Mouse (Mus musculus): ENCODE data around the gene Col9a3. TPM values are rescaled to one million over a fixed set of nuclear protein-coding genes. Genes with fewer than 3 reads are reported as not detected.
A peak's percentile ranks its signal among the peaks of the same experiment; 100 is the strongest.

The Col9a3 gene
- polyA plus RNA-seq, 1 experiment from 2014 or later, result 36.9 TPM

GRCm38 (mm10) chr2:180569028-180569643, 28.5 kb upstream of the Col9a3 start:
- Histone ChIP-seq H3K4me1 (replicated peaks; ENCODE audit: control insufficient read depth, insufficient read depth, low read length) (peaks cover 20% of the 10 kb centered on the region), H3K27me3 (ENCODE audit: control insufficient read depth, insufficient read depth, low read depth, low read length) (peaks cover 2% of the 10 kb centered on the region; the same call in 1 of the 2 replicates), H3K4me2 (ENCODE audit: low read depth, low read length) (no peak overlapping the region), H3K27ac (ENCODE audit: low read length) (no peak overlapping the region), H3K4me3 (ENCODE audit: low read length) (no peak overlapping the region), H3K36me3 (ENCODE audit: control insufficient read depth, insufficient read depth, low read length) (no peaks in the 10 kb centered on the region), H3K9ac (ENCODE audit: low read length) (no peak overlapping the region), H3K9me3 (ENCODE audit: control insufficient read depth, low read length) (no peaks in the 10 kb centered on the region)
- WGBS, result 8% methylated on average over 3 of the region's 3 CpGs
- peak; percentile 89 for ATAC-seq (ENCODE audit: low read depth)

- Histone ChIP-seq H3K27ac (ENCODE audit: low read length) (no peak overlapping the region), H3K4me3 (ENCODE audit: low read length) (no peak overlapping the region), H3K4me1 (replicated peaks; ENCODE audit: control insufficient read depth, insufficient read depth, low read length) (no peaks in the 10 kb centered on the region), H3K27me3 (ENCODE audit: control insufficient read depth, insufficient read depth, low read depth, low read length) (no peaks in the 10 kb centered on the region; the same call in 1 of the 2 replicates), H3K9ac (ENCODE audit: low read length) (no peak overlapping the region), H3K4me2 (ENCODE audit: low read depth, low read length) (no peak overlapping the region), H3K36me3 (ENCODE audit: control insufficient read depth, insufficient read depth, low read length) (no peaks in the 10 kb centered on the region), H3K9me3 (ENCODE audit: control insufficient read depth, low read length) (no peaks in the 10 kb centered on the region)
- ATAC-seq (ENCODE audit: low read depth), result no peak
- 54% methylated on average over 4 of the region's 4 CpGs for WGBS
Measured at GRCm38 (mm10) chr2:180576482-180576881, 21.1 kb upstream of the Col9a3 start.

GRCm38 (mm10) chr2:180578686-180579085, 18.9 kb upstream of the Col9a3 start:
- H3K4me1 ChIP-seq (replicated peaks; ENCODE audit: control insufficient read depth, insufficient read depth, low read length), result peaks cover 7% of the 10 kb centered on the region
- H3K4me2 ChIP-seq (ENCODE audit: low read depth, low read length), result no peak overlapping the region
- H3K27me3 ChIP-seq (ENCODE audit: control insufficient read depth, insufficient read depth, low read depth, low read length), result no peaks in the 10 kb centered on the region; the same call in 1 of the 2 replicates
- no peak overlapping the region for H3K9ac ChIP-seq (ENCODE audit: low read length)
- no peaks in the 10 kb centered on the region for H3K36me3 ChIP-seq (ENCODE audit: control insufficient read depth, insufficient read depth, low read length)
- no peaks in the 10 kb centered on the region for H3K9me3 ChIP-seq (ENCODE audit: control insufficient read depth, low read length)
- ATAC-seq (ENCODE audit: low read depth), result no peak
- 3% methylated on average over 3 of the region's 3 CpGs for WGBS
- H3K4me3 ChIP-seq (ENCODE audit: low read length), result no peak overlapping the region
- no peak overlapping the region for H3K27ac ChIP-seq (ENCODE audit: low read length)

GRCm38 (mm10) chr2:180581002-180581401, 16.6 kb upstream of the Col9a3 start, which contains the start of gene Mrgbp:
Gene Mrgbp, plus strand, starts transcription at chr2:180581304.
- no peak within 1 kb of the TSS for H3K4me2 ChIP-seq (ENCODE audit: low read depth, low read length)
- no peak within 1 kb of the TSS for H3K9ac ChIP-seq (ENCODE audit: low read length)
- H3K27ac ChIP-seq (ENCODE audit: low read length), result no peak within 1 kb of the TSS
- peaks cover 10% of the 10 kb centered on the region for H3K4me1 ChIP-seq (replicated peaks; ENCODE audit: control insufficient read depth, insufficient read depth, low read length)
- WGBS, result 63% methylated on average over 3 of the region's 3 CpGs
- no peaks in the 10 kb centered on the region for H3K9me3 ChIP-seq (ENCODE audit: control insufficient read depth, low read length)
- no peak for ATAC-seq (ENCODE audit: low read depth)
- peaks cover 12% of the 10 kb centered on the region for H3K36me3 ChIP-seq (ENCODE audit: control insufficient read depth, insufficient read depth, low read length)
- H3K4me3 ChIP-seq (ENCODE audit: low read length), result no peak within 1 kb of the TSS
- H3K27me3 ChIP-seq (ENCODE audit: control insufficient read depth, insufficient read depth, low read depth, low read length), result no peaks in the 10 kb centered on the region; the same call in 1 of the 2 replicates

GRCm38 (mm10) chr2:180582481-180583153, 15.0 kb upstream of the Col9a3 start:
- peak; percentile 85 for ATAC-seq (ENCODE audit: low read depth)
- H3K27me3 ChIP-seq (ENCODE audit: control insufficient read depth, insufficient read depth, low read depth, low read length), result no peaks in the 10 kb centered on the region; the same call in 1 of the 2 replicates
- peaks cover 10% of the 10 kb centered on the region for H3K4me1 ChIP-seq (replicated peaks; ENCODE audit: control insufficient read depth, insufficient read depth, low read length)
- no peaks in the 10 kb centered on the region for H3K9me3 ChIP-seq (ENCODE audit: control insufficient read depth, low read length)
- H3K9ac ChIP-seq (ENCODE audit: low read length), result peak overlapping the region; percentile 98
- WGBS, result under 1% methylated on average over 31 of the region's 57 CpGs
- H3K36me3 ChIP-seq (ENCODE audit: control insufficient read depth, insufficient read depth, low read length), result peaks cover 16% of the 10 kb centered on the region
- peak overlapping the region; percentile 84 for H3K4me3 ChIP-seq (ENCODE audit: low read length)
- H3K27ac ChIP-seq (ENCODE audit: low read length), result peak overlapping the region; percentile 61; the same call in 1 of the 2 replicates
- peak overlapping the region; percentile 94 for H3K4me2 ChIP-seq (ENCODE audit: low read depth, low read length)

GRCm38 (mm10) chr2:180583154-180583507, 14.5 kb upstream of the Col9a3 start:
- peak overlapping the region; percentile 94 for H3K4me2 ChIP-seq (ENCODE audit: low read depth, low read length)
- H3K9me3 ChIP-seq (ENCODE audit: control insufficient read depth, low read length), result no peaks in the 10 kb centered on the region
- 18% methylated on average over 7 of the region's 7 CpGs for WGBS
- peak overlapping the region; percentile 98 for H3K9ac ChIP-seq (ENCODE audit: low read length)
- ATAC-seq (ENCODE audit: low read depth), result no peak; the same call in 1 of the 2 replicates
- H3K27ac ChIP-seq (ENCODE audit: low read length), result no peak overlapping the region
- H3K27me3 ChIP-seq (ENCODE audit: control insufficient read depth, insufficient read depth, low read depth, low read length), result no peaks in the 10 kb centered on the region; the same call in 1 of the 2 replicates
- H3K36me3 ChIP-seq (ENCODE audit: control insufficient read depth, insufficient read depth, low read length), result peaks cover 16% of the 10 kb centered on the region
- H3K4me3 ChIP-seq (ENCODE audit: low read length), result peak overlapping the region; percentile 84
- peaks cover 10% of the 10 kb centered on the region for H3K4me1 ChIP-seq (replicated peaks; ENCODE audit: control insufficient read depth, insufficient read depth, low read length)

- 49% methylated on average over 6 of the region's 6 CpGs for WGBS
- H3K9ac ChIP-seq (ENCODE audit: low read length), result peak overlapping the region; percentile 93
- H3K27ac ChIP-seq (ENCODE audit: low read length), result peak overlapping the region; percentile 92
- peaks cover 9% of the 10 kb centered on the region for H3K4me1 ChIP-seq (replicated peaks; ENCODE audit: control insufficient read depth, insufficient read depth, low read length)
- peak overlapping the region; percentile 59 for H3K4me2 ChIP-seq (ENCODE audit: low read depth, low read length)
- H3K36me3 ChIP-seq (ENCODE audit: control insufficient read depth, insufficient read depth, low read length), result peaks cover 35% of the 10 kb centered on the region
- ATAC-seq (ENCODE audit: low read depth), result no peak; the same call in 1 of the 2 replicates
- H3K4me3 ChIP-seq (ENCODE audit: low read length), result peak overlapping the region; percentile 97
- no peaks in the 10 kb centered on the region for H3K9me3 ChIP-seq (ENCODE audit: control insufficient read depth, low read length)
- H3K27me3 ChIP-seq (ENCODE audit: control insufficient read depth, insufficient read depth, low read depth, low read length), result no peaks in the 10 kb centered on the region
Measured at GRCm38 (mm10) chr2:180588736-180589122, 8.9 kb upstream of the Col9a3 start.

- Histone ChIP-seq H3K27me3 (ENCODE audit: control insufficient read depth, insufficient read depth, low read depth, low read length) (no peaks in the 10 kb centered on the region), H3K36me3 (ENCODE audit: control insufficient read depth, insufficient read depth, low read length) (peaks cover 38% of the 10 kb centered on the region), H3K4me1 (replicated peaks; ENCODE audit: control insufficient read depth, insufficient read depth, low read length) (peaks cover 6% of the 10 kb centered on the region), H3K4me3 (ENCODE audit: low read length) (peak within 1 kb of the TSS; percentile 97), H3K4me2 (ENCODE audit: low read depth, low read length) (peak within 1 kb of the TSS; percentile 84), H3K9ac (ENCODE audit: low read length) (peak within 1 kb of the TSS; percentile 93), H3K9me3 (ENCODE audit: control insufficient read depth, low read length) (no peaks in the 10 kb centered on the region), H3K27ac (ENCODE audit: low read length) (peak within 1 kb of the TSS; percentile 92)
- ATAC-seq (ENCODE audit: low read depth), result peak; percentile 96
- under 1% methylated on average over 52 of the region's 67 CpGs for WGBS
Measured at GRCm38 (mm10) chr2:180589123-180589831, 8.3 kb upstream of the Col9a3 start, which contains the start of gene Ogfr. Gene Ogfr, plus strand, starts transcription at chr2:180589245.

Data from lung, embryonic 16.5 days (tissue).